Mouse (Mus musculus): ENCODE data around the gene Tcf20. TPM values are rescaled to one million over a fixed set of nuclear protein-coding genes. Genes with fewer than 3 reads are reported as not detected.
A peak's percentile ranks its signal among the peaks of the same experiment; 100 is the strongest.

Tcf20 gene
- polyA plus RNA-seq, 1 experiment from 2014 or later: 5.6 TPM

- H3K27me3 ChIP-seq (ENCODE audit: insufficient read depth, low read length): no peaks in the 10 kb centered on the region
- no peak overlapping the region for H3K4me2 ChIP-seq (ENCODE audit: low read length)
- TF ChIP-seq CTCF (IDR thresholded peaks at IDR 0.05; ENCODE audit: low read depth): no peak
- ATAC-seq (replicated peaks; ENCODE audit: low FRiP score, low read depth): no peak
- 100% methylated on average over 1 of the region's 1 CpGs for WGBS
- H3K4me3 ChIP-seq (replicated peaks; ENCODE audit: low read depth, low read length): no peak overlapping the region
- no peaks in the 10 kb centered on the region for H3K36me3 ChIP-seq (ENCODE audit: insufficient read depth, low read length)
- H3K9me3 ChIP-seq (replicated peaks; ENCODE audit: low read length): no peaks in the 10 kb centered on the region
- no peaks in the 10 kb centered on the region for H3K4me1 ChIP-seq (replicated peaks; ENCODE audit: insufficient read depth, low read length)
- DNase-seq (ENCODE audit: low spot score): no peak
- H3K27ac ChIP-seq: no peak overlapping the region
- H3K9ac ChIP-seq (ENCODE audit: low read depth, low read length): no peak overlapping the region
Observed at GRCm38 (mm10) chr15:82821657-82822056, 166.0 kb downstream of the Tcf20 start.

- Histone ChIP-seq H3K4me2 (ENCODE audit: low read length) (no peak overlapping the region), H3K4me1 (replicated peaks; ENCODE audit: insufficient read depth, low read length) (no peaks in the 10 kb centered on the region), H3K27ac (no peak overlapping the region), H3K36me3 (ENCODE audit: insufficient read depth, low read length) (peaks cover 7% of the 10 kb centered on the region; the same call in 1 of the 2 replicates), H3K9ac (ENCODE audit: low read depth, low read length) (no peak overlapping the region), H3K4me3 (replicated peaks; ENCODE audit: low read depth, low read length) (no peak overlapping the region), H3K27me3 (ENCODE audit: insufficient read depth, low read length) (no peaks in the 10 kb centered on the region), H3K9me3 (replicated peaks; ENCODE audit: low read length) (no peaks in the 10 kb centered on the region)
- no peak for ATAC-seq (replicated peaks; ENCODE audit: low FRiP score, low read depth)
- no peak for TF ChIP-seq CTCF (IDR thresholded peaks at IDR 0.05; ENCODE audit: low read depth)
- 80% methylated on average over 4 of the region's 4 CpGs for WGBS
- DNase-seq (ENCODE audit: low spot score): no peak
Observed at GRCm38 (mm10) chr15:82815296-82815695, 172.4 kb downstream of the Tcf20 start.

GRCm38 (mm10) chr15:82814806-82815205 lies 172.9 kb downstream of the Tcf20 start:
- H3K4me2 ChIP-seq (ENCODE audit: low read length): no peak overlapping the region
- no peaks in the 10 kb centered on the region for H3K9me3 ChIP-seq (replicated peaks; ENCODE audit: low read length)
- no peaks in the 10 kb centered on the region for H3K27me3 ChIP-seq (ENCODE audit: insufficient read depth, low read length)
- no peak overlapping the region for H3K9ac ChIP-seq (ENCODE audit: low read depth, low read length)
- H3K4me1 ChIP-seq (replicated peaks; ENCODE audit: insufficient read depth, low read length): no peaks in the 10 kb centered on the region
- no peak for ATAC-seq (replicated peaks; ENCODE audit: low FRiP score, low read depth)
- H3K27ac ChIP-seq: no peak overlapping the region
- peak; percentile 83 for DNase-seq (ENCODE audit: low spot score)
- peak; percentile 94 for TF ChIP-seq CTCF (IDR thresholded peaks at IDR 0.05; ENCODE audit: low read depth)
- no peak overlapping the region for H3K4me3 ChIP-seq (replicated peaks; ENCODE audit: low read depth, low read length)
- 67% methylated on average over 4 of the region's 4 CpGs for WGBS
- peaks cover 7% of the 10 kb centered on the region; the same call in 1 of the 2 replicates for H3K36me3 ChIP-seq (ENCODE audit: insufficient read depth, low read length)

- no peaks in the 10 kb centered on the region for H3K4me1 ChIP-seq (replicated peaks; ENCODE audit: insufficient read depth, low read length)
- H3K36me3 ChIP-seq (ENCODE audit: insufficient read depth, low read length): peaks cover 7% of the 10 kb centered on the region; the same call in 1 of the 2 replicates
- H3K9me3 ChIP-seq (replicated peaks; ENCODE audit: low read length): no peaks in the 10 kb centered on the region
- TF ChIP-seq CTCF (IDR thresholded peaks at IDR 0.05; ENCODE audit: low read depth): no peak
- no peak overlapping the region for H3K9ac ChIP-seq (ENCODE audit: low read depth, low read length)
- H3K27ac ChIP-seq: no peak overlapping the region
- H3K4me3 ChIP-seq (replicated peaks; ENCODE audit: low read depth, low read length): no peak overlapping the region
- no peak for DNase-seq (ENCODE audit: low spot score)
- no peak for ATAC-seq (replicated peaks; ENCODE audit: low FRiP score, low read depth)
- no peak overlapping the region for H3K4me2 ChIP-seq (ENCODE audit: low read length)
- no peaks in the 10 kb centered on the region for H3K27me3 ChIP-seq (ENCODE audit: insufficient read depth, low read length)
- 79% methylated on average over 7 of the region's 7 CpGs for WGBS
Observed at GRCm38 (mm10) chr15:82814321-82814720, 173.4 kb downstream of the Tcf20 start.

GRCm38 (mm10) chr15:82810556-82810955 lies 177.1 kb downstream of the Tcf20 start:
- H3K27me3 ChIP-seq (ENCODE audit: insufficient read depth, low read length): no peaks in the 10 kb centered on the region
- no peak for TF ChIP-seq CTCF (IDR thresholded peaks at IDR 0.05; ENCODE audit: low read depth)
- DNase-seq (ENCODE audit: low spot score): no peak
- H3K4me3 ChIP-seq (replicated peaks; ENCODE audit: low read depth, low read length): no peak overlapping the region
- 94% methylated on average over 1 of the region's 1 CpGs for WGBS
- H3K4me2 ChIP-seq (ENCODE audit: low read length): no peak overlapping the region
- no peak overlapping the region for H3K9ac ChIP-seq (ENCODE audit: low read depth, low read length)
- no peak overlapping the region for H3K27ac ChIP-seq
- H3K4me1 ChIP-seq (replicated peaks; ENCODE audit: insufficient read depth, low read length): no peaks in the 10 kb centered on the region
- no peak for ATAC-seq (replicated peaks; ENCODE audit: low FRiP score, low read depth)
- H3K36me3 ChIP-seq (ENCODE audit: insufficient read depth, low read length): peaks cover 7% of the 10 kb centered on the region; the same call in 1 of the 2 replicates
- H3K9me3 ChIP-seq (replicated peaks; ENCODE audit: low read length): no peaks in the 10 kb centered on the region

- H3K36me3 ChIP-seq (ENCODE audit: insufficient read depth, low read length): peaks cover 7% of the 10 kb centered on the region; the same call in 1 of the 2 replicates
- no peak overlapping the region for H3K27ac ChIP-seq
- H3K9me3 ChIP-seq (replicated peaks; ENCODE audit: low read length): no peaks in the 10 kb centered on the region
- H3K27me3 ChIP-seq (ENCODE audit: insufficient read depth, low read length): no peaks in the 10 kb centered on the region
- no peaks in the 10 kb centered on the region for H3K4me1 ChIP-seq (replicated peaks; ENCODE audit: insufficient read depth, low read length)
- H3K4me3 ChIP-seq (replicated peaks; ENCODE audit: low read depth, low read length): no peak overlapping the region
- no peak for DNase-seq (ENCODE audit: low spot score)
- no peak for TF ChIP-seq CTCF (IDR thresholded peaks at IDR 0.05; ENCODE audit: low read depth)
- H3K4me2 ChIP-seq (ENCODE audit: low read length): no peak overlapping the region
- WGBS: 69% methylated on average over 6 of the region's 6 CpGs
- H3K9ac ChIP-seq (ENCODE audit: low read depth, low read length): no peak overlapping the region
- ATAC-seq (replicated peaks; ENCODE audit: low FRiP score, low read depth): no peak
Observed at GRCm38 (mm10) chr15:82809511-82809910, 178.2 kb downstream of the Tcf20 start.
